Mouse (Mus musculus) right cerebral cortex, postnatal 4 days (tissue): ENCODE results near the gene Hspb1.

Experiments used
- DNase-seq: peaks from one replicate; pipeline ENCODE4 v3.0.0-alpha.2; 2022

Gene Hspb1

DNA sequence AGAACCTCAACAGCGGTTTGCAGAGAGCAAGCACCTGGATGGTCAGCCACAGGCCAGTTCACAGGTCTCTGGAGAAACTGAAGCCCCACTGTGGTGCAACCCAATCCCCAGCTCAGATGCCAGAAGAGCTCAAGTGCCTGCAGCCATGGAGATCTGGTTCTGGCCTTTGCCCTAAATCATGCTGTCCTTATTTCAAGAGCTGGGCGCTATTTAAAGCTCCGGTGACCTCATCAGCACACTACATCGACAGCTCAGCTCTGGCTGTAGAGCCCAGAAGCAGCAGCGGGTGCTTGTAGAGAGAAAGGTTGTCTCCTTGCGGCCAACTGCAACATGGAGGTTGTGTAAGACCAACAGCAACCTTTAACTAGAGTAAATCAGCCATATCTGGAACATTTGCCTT is 26.4 kb downstream of the Hspb1 start:
- DNase-seq = no peak

DNA sequence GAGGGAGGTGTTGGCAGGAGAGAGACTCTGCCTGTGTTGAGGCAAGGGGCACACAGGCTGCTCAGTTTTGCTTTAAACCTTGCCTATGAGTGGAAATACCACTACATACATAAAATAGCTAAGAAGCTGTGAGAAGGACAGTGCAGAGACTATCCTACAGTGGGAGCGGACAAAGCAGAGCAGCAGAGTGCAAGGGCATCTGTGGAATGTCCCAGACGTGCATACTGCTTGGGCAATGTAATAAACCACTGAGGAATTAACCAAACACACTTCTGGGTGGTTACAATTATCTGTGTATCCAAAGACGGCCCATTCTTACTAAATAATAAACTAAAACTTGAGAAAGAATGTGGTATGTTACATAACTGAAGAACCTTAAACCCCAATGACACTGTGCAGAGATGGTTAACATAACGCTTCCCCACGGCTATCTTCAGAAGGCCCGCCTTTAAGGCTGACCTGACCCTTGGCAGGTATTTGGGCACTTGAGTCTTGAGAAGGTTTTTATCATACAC is 28.4 kb downstream of the Hspb1 start:
- no peak for DNase-seq

DNA sequence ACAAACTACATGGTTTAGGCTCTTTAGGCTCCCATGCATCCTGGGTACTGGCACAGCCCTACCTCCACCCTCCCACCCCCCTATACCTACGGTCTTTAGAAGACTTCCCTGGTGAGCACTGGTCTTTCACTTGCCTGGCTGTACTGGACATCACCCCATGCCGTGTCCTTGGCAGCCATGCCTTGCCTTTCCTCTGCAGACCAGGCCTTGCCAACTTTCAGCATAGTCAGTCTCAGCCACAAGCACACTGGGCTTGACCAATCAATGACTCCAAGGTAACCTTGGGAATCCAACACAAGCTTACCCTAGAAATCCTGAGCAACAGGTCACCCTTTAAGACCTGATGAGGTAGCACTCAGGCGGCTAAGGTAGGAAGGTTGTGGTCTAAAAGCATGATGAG is 28.9 kb downstream of the Hspb1 start:
- no peak for DNase-seq

DNA sequence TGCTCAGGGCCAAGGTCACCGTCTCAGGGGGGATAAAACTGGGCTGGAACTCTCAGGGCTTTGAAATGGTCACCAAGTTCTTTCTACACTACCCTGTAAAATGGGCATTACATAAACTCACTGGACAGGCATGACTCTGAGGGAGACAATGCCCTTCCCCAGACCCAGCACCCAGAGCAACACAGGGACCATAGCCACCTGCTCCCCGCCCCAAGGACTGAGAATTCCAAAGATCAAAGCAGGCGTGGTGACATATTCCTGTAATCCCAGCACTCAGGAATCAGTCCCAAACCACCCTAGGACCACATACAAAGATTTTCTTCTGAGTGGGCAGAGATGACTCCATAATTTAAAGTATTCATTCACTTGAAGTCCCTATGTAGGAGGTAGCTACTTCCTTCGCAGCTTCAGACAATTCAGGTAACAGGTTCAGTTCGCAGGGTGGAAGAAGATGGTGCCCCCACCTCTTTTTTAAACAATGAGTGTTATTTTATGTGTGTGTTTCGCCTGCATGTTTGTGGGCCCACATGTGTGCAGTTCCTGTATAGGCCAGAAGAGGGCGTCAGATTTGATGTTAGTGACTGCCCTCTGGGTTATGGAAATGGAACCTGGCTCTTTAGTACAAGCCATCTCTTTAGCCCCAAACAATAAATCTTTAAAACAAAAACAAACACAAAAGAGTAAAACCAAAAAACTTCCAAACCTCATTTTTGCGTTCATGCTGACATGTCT is 29.8 kb downstream of the Hspb1 start:
- DNase-seq = no peak

DNA sequence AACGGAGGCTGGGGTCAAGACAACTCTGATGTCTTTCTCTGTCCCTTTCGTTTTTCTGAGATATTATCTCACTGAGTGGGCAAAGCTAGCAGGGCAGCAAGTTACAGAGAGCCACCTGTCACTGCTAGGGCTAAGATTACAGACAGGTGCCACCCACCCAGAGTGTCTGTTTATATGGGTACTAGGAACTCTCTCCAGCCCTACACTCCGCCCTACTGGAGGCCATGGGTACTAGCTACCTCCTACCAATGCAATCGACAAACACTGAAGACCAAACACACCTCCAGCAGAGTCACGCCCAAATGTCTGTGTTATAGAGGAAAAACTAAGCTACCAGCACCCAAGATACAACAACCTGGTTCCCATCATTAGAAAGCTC is 30.3 kb downstream of the Hspb1 start:
- DNase-seq = no peak

DNA sequence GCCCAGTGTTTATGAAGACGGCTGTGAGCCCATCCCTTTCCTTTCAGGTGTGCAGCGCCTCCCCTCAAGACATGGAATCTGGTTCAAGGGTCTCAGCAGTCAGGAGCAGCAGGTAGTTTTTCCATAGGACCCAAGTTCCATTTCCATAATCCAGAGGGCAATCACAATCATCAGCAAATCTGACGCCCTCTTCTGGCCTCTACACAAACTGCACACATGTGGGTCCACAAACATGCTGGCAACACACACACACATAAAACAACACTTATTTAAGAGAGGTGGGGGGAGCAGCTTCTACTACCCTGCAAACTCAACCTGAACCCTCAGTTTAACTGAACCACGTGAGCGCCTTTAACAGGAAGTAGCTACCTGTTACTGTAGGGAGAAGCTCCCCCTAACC is 30.9 kb downstream of the Hspb1 start:
- DNase-seq = no peak

DNA sequence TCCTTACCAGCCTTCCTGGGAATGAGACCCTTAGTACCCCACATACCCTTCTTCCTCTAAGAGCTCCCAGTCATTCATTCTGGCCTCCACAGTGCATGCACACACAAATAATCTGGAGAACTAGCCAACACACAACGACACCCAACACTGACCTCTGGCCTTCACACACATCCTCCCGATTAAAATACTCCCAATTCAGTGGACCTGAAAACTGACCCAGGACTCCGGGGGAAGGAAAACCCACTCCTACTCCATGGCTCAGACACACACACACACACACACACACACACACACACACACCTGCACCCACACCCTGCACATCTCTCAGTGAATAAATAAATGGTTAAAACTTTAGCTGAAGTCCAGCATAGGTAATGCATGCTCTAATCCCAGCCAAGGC is 32.2 kb downstream of the Hspb1 start:
- DNase-seq = no peak

DNA sequence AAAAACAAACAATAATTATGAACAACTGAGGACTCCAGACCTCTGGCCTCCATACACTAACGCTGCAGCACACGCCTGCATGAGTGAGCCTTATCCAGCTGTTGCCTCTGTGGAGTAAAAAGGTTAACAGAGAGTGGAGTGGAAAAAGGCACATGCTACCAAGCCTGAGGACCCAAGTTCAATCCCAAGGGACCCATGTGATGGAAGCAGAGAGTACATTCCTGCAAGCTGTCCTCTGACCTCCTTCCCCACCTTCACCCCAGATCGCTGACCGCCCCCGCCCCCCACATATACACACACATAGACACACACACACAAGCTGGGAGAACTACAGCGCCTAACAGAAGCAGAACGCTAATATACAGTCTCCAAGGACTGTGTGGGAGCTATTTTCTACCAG is 36.2 kb downstream of the Hspb1 start:
- no peak for DNase-seq

DNA sequence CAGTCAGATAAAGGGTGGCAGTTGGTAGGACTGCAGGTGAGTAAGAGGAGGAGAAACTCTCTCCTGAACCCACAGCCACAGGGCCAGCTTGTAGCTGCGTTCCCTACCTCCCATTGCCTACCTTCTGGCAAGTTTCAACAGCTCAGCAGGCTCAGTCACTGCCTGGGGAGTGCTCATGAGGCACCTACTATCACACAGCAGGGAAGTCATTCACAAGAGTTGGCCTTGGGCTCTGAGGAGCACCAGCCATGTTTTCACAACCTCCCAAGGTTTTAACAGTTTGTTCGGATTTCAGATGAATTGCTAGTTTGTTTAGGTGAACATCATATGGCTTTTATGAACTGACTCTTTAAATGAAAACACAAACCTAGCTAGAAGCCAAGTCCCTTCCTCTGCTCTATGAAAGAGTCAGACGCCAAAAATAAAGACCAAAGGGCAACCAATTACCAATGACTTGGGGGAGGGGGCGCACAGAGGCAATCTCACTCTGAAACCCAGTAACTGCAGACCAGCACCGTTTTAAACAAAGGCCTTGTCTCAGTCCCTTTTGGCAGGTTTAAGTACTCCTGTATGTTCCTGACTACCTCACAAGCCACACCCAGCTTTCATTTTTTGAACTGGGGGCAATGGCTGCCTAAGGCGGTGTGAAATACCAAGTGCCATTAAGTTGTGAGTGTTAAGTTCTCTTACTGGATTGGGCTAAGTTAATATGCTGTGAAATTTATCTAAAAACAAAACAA is 42.1 kb downstream of the Hspb1 start:
- no peak for DNase-seq

DNA sequence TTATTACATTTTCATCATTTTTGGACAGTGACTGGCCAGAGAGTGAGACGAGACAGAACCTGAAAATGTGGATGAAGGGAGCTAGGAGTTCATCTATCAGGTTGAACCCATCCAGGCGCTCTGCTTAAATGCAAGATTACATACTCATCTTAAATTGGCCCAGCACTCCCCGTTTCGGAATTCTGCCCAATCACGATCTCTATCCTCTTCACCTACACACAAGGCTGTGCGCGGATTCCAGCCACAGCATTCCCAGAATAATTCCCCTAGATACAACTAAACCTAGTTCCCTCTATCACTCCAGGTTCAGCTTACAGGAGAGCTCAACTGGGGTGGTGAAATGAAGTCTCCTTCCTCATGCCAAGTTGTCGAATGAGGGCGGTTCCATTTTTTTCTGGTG is 43.8 kb downstream of the Hspb1 start:
- DNase-seq = no peak

DNA sequence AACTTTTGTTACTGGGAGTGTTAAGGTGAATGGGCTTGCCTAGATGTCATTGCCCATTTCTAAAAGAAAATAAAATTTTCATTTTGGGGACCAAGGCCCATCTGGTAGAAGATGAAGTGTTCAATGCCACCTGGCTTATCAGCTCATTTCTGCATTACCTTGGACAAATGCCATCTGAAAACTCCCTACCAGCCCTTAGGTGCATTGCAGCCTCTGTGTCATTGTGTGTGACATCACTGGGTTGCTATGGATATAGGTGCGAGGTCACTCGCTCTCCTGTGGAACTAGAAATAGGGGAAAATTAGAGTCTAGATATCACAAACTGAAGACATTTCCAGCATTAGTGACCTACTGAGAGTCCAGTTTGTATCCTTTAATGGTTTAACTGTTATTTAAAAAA is 44.6 kb downstream of the Hspb1 start:
- DNase-seq = no peak

DNA sequence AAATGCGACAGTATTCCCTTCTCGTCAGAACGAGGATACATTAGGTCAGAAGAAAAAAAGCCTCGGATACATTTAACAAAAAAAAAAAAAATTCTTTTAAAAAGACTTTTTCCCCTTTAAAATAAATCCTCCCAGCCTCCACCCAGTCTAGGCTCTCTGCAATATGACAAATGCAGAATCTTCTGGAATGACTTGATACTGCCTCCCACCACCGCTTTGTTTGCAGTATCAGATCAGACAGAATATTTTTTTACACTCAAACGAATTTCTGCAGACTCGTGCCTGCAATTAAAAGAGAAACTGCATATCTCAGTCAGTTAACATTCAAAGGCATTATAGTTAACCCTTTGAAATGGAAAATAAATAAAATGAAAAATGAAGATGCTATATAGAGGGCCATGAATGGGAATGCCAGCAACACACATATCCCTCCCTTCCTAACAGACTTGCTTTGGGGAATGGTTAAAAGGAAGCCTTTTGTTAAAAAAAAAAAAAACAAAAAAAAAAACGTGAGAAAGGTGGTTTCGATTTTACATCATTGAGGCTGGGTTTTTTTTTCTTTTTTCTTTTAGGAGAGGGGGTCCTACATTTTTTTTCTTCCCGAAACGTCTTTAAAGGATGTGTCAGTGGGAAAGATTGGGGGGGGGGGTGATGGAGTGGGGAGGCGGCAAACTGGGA is 45.6 kb downstream of the Hspb1 start:
- DNase-seq = no peak

DNA sequence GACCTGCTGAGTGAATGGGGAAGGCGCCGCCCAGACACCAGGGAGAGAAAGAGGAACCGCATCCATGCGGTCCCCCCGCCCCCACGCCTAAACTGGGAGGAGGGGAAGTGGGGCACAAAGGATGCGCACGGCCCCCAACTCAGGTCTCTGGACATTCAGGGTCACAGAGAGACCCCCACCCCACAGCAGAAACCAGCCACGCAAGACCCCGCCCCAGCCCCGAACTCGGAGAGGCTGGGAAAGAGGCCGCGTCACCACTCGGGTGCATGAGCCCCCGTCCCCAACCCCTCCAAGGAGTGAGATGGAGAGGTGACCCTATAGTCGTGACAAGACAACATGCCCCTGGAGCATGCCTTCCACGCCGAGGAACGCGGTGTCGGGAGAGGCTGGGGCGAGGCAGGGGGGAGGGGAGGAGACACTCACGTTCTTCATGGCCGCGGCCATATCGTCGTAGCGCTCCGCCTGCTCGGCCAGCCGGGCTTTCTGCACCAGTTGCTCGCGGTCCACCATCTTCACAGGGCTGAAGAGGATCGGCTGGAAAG is 46.3 kb downstream of the Hspb1 start:
- peak; percentile 83 for DNase-seq

DNA sequence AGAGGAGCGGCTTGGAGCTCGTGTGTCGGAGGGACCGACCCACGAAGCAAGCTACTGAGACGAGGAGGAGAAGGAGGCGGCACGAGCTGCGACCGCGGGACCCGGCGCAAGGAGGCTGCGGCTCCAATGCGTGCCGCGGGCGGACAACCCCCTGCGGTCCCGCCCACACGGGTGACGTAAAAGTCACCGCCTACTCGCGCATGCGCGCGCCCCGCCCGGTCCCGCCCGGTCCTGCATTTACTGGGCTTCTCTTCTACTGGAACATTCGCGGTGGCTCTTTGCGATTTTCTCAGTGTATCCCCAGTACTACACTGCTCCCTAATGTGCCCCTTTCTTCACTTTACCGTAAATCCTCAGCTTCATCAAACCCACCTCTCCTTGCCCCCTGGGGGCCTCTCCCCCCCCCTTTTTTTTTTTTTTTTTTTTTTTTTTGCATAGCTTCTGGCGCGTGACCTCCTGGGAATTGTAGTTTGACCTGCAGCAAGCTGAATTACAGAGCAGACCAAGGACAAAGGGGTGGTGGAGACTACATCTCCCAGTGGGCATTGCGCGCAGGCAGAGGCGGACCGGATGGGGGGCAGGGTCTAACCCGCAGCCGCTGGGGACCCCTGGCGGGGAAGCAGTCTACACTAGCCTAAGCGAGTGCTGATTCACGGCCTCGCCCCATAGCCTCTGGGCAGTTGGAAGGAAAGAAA is 46.9 kb downstream of the Hspb1 start, which contains the start of gene Ywhag:
Gene Ywhag, minus strand, starts transcription at position 136 of the 695 bp plus-strand sequence.
- DNase-seq = peak; percentile 97

DNA sequence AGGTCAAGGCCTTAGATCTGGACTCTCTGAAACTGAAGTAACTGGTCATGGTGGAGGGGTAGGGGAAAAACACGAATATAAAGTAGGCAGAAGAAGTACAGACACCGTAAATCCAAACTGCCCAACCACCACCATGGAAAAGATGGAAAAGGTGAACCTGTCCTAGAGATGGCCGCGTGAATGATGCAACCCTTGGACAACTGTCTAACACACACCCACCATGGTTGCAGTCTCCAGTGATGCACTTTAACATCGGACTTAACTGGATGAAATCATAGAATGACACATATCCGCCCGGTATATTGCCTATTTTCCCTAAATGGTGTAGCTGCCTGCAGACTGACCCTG is 47.4 kb downstream of the Hspb1 start:
- no peak for DNase-seq

DNA sequence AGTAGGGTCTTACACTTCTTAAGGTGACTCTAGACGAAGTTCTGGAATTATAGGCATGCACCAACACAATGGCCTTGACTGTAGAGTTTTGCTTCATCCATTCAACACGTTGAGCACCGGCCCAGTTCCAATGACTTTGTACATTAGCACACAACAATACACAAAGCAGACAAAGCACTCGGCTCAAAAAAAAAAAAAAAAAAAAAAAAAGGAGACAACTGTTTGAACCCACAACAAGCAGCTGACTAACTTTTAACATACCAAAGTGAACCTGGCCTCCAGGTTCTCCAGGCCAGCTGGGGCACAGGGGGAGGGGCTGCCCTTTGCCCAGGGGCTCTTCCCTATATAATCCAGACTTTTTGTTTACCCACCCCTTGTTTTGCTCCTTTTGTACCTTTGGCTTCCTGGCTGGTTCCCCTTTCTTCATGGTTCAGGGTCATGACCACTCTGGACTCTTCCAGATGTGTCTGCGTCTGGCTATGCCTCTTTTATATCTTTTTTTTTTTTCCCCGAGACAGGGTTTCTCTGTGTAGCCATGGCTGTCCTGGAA is 48.0 kb downstream of the Hspb1 start:
- no peak for DNase-seq
